8 mouse cellular contexts compared by ENCODE assay signal in genomic region chr19:10395174-10395573, GRCm38 (mm10). TPM values are rescaled to one million over a fixed set of nuclear protein-coding genes. Genes with fewer than 3 reads are reported as not detected.
DNase-seq lines count a peak whose midpoint lies in the region; ATAC-seq and TF ChIP-seq lines count a peak whose summit lies in the region.
"Had no signal": no experiment of that assay in that cellular context is flagged by ENCODE, and none has a peak within 500 bp of the region (broad histone marks: within the 10 kb centered on the region; RNA-seq: fewer than 3 reads in every experiment).

No protein-coding gene starts in this region.

- 30% methylated on average over 8 of the region's 8 CpGs for WGBS in lung, adult 2 months
- 15% methylated on average over 8 of the region's 8 CpGs for WGBS in hindbrain, postnatal 0 days
- WGBS in small intestine, adult 2 months, result 41% methylated on average over 8 of the region's 8 CpGs

- no peak overlapping the region for H3K27ac ChIP-seq in cortical plate, adult 2 months (ENCODE audit: insufficient read depth, low read length)
- H3K27ac ChIP-seq in hindbrain, postnatal 0 days, result peak overlapping the region; percentile 59; the same call in 1 of the 2 replicates
- no peak overlapping the region for H3K27ac ChIP-seq in small intestine, adult 2 months (ENCODE audit: insufficient read depth, low read depth, low read length)

- no peaks in the 10 kb centered on the region for H3K27me3 ChIP-seq in hindbrain, postnatal 0 days (ENCODE audit: insufficient read depth, low read length)
- H3K27me3 ChIP-seq in small intestine, adult 2 months (ENCODE audit: control insufficient read depth, insufficient read depth, low read length), result peaks cover 6% of the 10 kb centered on the region; the same call in 1 of the 2 replicates

- H3K4me3 ChIP-seq in lung, adult 2 months (replicated peaks; ENCODE audit: extremely low read depth, low read depth, low read length), result no peak overlapping the region
- no peak overlapping the region for H3K4me3 ChIP-seq in cortical plate, adult 2 months (ENCODE audit: insufficient read depth, low read length)
- no peak overlapping the region for H3K4me3 ChIP-seq in hindbrain, postnatal 0 days (ENCODE audit: low read length)
- H3K4me3 ChIP-seq in small intestine, adult 2 months (ENCODE audit: low read depth, low read length), result no peak overlapping the region

- intact Hi-C loops in gastrocnemius, postnatal 14 days (cut with DNase I; ENCODE audit: low total_unique reads), result no loop called here

- TF ChIP-seq CTCF in lung, adult 2 months (IDR thresholded peaks at IDR 0.05; ENCODE audit: insufficient read depth, low read length), result peak; percentile 34
- peak; percentile 46; the same call in 1 of the 2 replicates for TF ChIP-seq CTCF in cortical plate, adult 2 months (IDR thresholded peaks at IDR 0.05; ENCODE audit: extremely low read depth, insufficient read depth, low read length)
- peak; percentile 63 for TF ChIP-seq CTCF in hindbrain, postnatal 0 days (IDR thresholded peaks at IDR 0.05; ENCODE audit: low read depth)
- peak; percentile 29; the same call in 1 of the 2 replicates for TF ChIP-seq CTCF in small intestine, adult 2 months (IDR thresholded peaks at IDR 0.05; ENCODE audit: extremely low read depth, insufficient read length, insufficient replicate concordance, low read depth, low read length)

- TF ChIP-seq POLR2A in lung, adult 2 months (IDR thresholded peaks at IDR 0.05; ENCODE audit: borderline replicate concordance, extremely low read depth, low read depth, low read length), result no peak
- TF ChIP-seq POLR2A in cortical plate, adult 2 months (IDR thresholded peaks at IDR 0.05; ENCODE audit: extremely low read depth, insufficient read depth, low read length), result no peak
- no peak for TF ChIP-seq POLR2A in small intestine, adult 2 months (IDR thresholded peaks at IDR 0.05; ENCODE audit: low read depth, low read length)

- peak; percentile 77 for ATAC-seq in hindbrain, postnatal 0 days

- no peak overlapping the region for H3K4me2 ChIP-seq in hindbrain, postnatal 0 days (ENCODE audit: low read depth, low read length)

- H3K36me3 ChIP-seq in hindbrain, postnatal 0 days (ENCODE audit: insufficient read depth, low read length), result no peaks in the 10 kb centered on the region
- H3K36me3 ChIP-seq in small intestine, adult 2 months (ENCODE audit: control insufficient read depth, insufficient read depth, low read length), result no peaks in the 10 kb centered on the region

- H3K9ac ChIP-seq in hindbrain, postnatal 0 days (replicated peaks; ENCODE audit: low read length), result no peak overlapping the region

- no peaks in the 10 kb centered on the region for H3K9me3 ChIP-seq in hindbrain, postnatal 0 days (ENCODE audit: low read length)

- no peaks in the 10 kb centered on the region for H3K4me1 ChIP-seq in lung, adult 2 months (ENCODE audit: control insufficient read depth, insufficient read depth, low read length)
- H3K4me1 ChIP-seq in cortical plate, adult 2 months (ENCODE audit: control insufficient read depth, insufficient read depth, low read length), result peaks cover 16% of the 10 kb centered on the region
- H3K4me1 ChIP-seq in hindbrain, postnatal 0 days (ENCODE audit: insufficient read depth, low read length), result peaks cover 21% of the 10 kb centered on the region
- no peaks in the 10 kb centered on the region for H3K4me1 ChIP-seq in small intestine, adult 2 months (ENCODE audit: control insufficient read depth, insufficient read depth, insufficient read length, low read length)

- no peak for DNase-seq in lung, adult 2 months
- DNase-seq in lung, postnatal 4 days, result no peak
- peak; percentile 81 for DNase-seq in hindbrain, postnatal 0 days (ENCODE audit: low spot score)
- DNase-seq in gastrocnemius, postnatal 14 days, result no peak
- no peak for DNase-seq in adrenal gland, postnatal 10 days

RNA-seq across cellular contexts. Expression of gene Syt7, which starts 6.3 kb away (rescaled TPM):
- polyA plus RNA-seq in lung, adult 2 months (2012; rRNA removed), result 10.9 and 11.7 TPM in 2 replicates
- polyA plus RNA-seq in cortical plate, adult 2 months (2012; rRNA removed), result 213 and 252 TPM in 2 replicates
- 93.4 and 114 TPM in 2 replicates for total RNA-seq in hindbrain, postnatal 0 days (2014; rRNA removed)
- 11.9 and 17.4 TPM in 2 replicates for polyA plus RNA-seq in hindbrain, postnatal 0 days (2015; fragmentation: Nextera tagmentation; extraction: Ambion mirVana)
- 2.6 and 10.5 TPM in 2 replicates for polyA plus RNA-seq in small intestine, adult 2 months (2012; rRNA removed)
- total RNA-seq in gastrocnemius, postnatal 14 days (2021), result 1 to 10 TPM; 2.5 to 2.7 TPM
- 10 to 100 TPM; 25.8 to 26.3 TPM for total RNA-seq in adrenal gland, postnatal 10 days (2021)
- total RNA-seq: hematopoietic stem cell, adult 5-6 weeks had no signal

Comparison
In these comparisons a context has a peak if more than half of its experiments do, and no peak if none do; other contexts are left out.
1. RNA of gene Syt7, which starts 6.3 kb away (polyA plus RNA-seq): 213 to 252 TPM in cortical plate, adult 2 months; 11.9 to 17.4 TPM in hindbrain, postnatal 0 days, 10.9 to 11.7 TPM in lung, adult 2 months and 2.6 to 10.5 TPM in small intestine, adult 2 months; every median in the first group is over 10 times any median in the second.
2. Peak in every context shown above with its lines, with median percentiles within 50 percentile points of each other: CTCF ChIP-seq.